ENCODE assay signal across 17 mouse cellular contexts in genomic region chr9:70869169-70869873, GRCm38 (mm10).
A peak's percentile ranks its signal among the peaks of the same experiment; 100 is the strongest.
DNase-seq lines count a peak whose midpoint lies in the region; ATAC-seq and TF ChIP-seq lines count a peak whose summit lies in the region.
"Had no signal": no experiment of that assay in that cellular context is flagged by ENCODE, and none has a peak within 500 bp of the region (broad histone marks: within the 10 kb centered on the region; RNA-seq: fewer than 3 reads in every experiment).

No protein-coding gene starts in this region.

- ATAC-seq in lung, embryonic 14.5 days (ENCODE audit: insufficient read depth), result no peak
- peak; percentile 39; the same call in 1 of the 2 replicates for ATAC-seq in stomach, embryonic 15.5 days (ENCODE audit: insufficient read depth, low FRiP score, low read depth)
- ATAC-seq: midbrain, embryonic 15.5 days had no signal

- H3K27me3 ChIP-seq in lung, embryonic 14.5 days (ENCODE audit: insufficient read depth, low read length), result no peaks in the 10 kb centered on the region
- H3K27me3 ChIP-seq in stomach, embryonic 15.5 days (replicated peaks), result no peaks in the 10 kb centered on the region
- H3K27me3 ChIP-seq: embryonic facial prominence, embryonic 15.5 days; heart, embryonic 15.5 days; hindbrain, embryonic 12.5 days; limb, embryonic 15.5 days; midbrain, embryonic 15.5 days had no signal

- 71% methylated on average over 5 of the region's 5 CpGs for WGBS in lung, embryonic 14.5 days
- 72% methylated on average over 5 of the region's 5 CpGs for WGBS in stomach, embryonic 15.5 days

- peak; percentile 14 for DNase-seq in heart, postnatal 4 days
- no peak for DNase-seq in heart, postnatal 25 days (ENCODE audit: low spot score)
- DNase-seq in lung, embryonic 14.5 days, result peak; percentile 39
- DNase-seq in lung, adult 18-20 months, result no peak
- DNase-seq in adrenal gland, postnatal 36 days, result no peak
- DNase-seq: cerebellum, adult 11 months; gastrocnemius, postnatal 10 days; layer of hippocampus, postnatal 36 days; thymus, postnatal 14 days had no signal

- no peaks in the 10 kb centered on the region for H3K36me3 ChIP-seq in lung, embryonic 14.5 days (ENCODE audit: insufficient read depth)
- no peaks in the 10 kb centered on the region for H3K36me3 ChIP-seq in stomach, embryonic 15.5 days
- H3K36me3 ChIP-seq: embryonic facial prominence, embryonic 15.5 days; heart, embryonic 15.5 days; hindbrain, embryonic 12.5 days; limb, embryonic 15.5 days; midbrain, embryonic 15.5 days had no signal

- H3K9me3 ChIP-seq in lung, embryonic 14.5 days (ENCODE audit: low read depth, low read length), result no peaks in the 10 kb centered on the region
- H3K9me3 ChIP-seq in stomach, embryonic 15.5 days, result no peaks in the 10 kb centered on the region
- H3K9me3 ChIP-seq: embryonic facial prominence, embryonic 15.5 days; heart, embryonic 15.5 days; hindbrain, embryonic 12.5 days; limb, embryonic 15.5 days; midbrain, embryonic 15.5 days had no signal

- no peaks in the 10 kb centered on the region for H3K4me1 ChIP-seq in lung, embryonic 14.5 days (ENCODE audit: insufficient read depth)
- peaks cover 10% of the 10 kb centered on the region for H3K4me1 ChIP-seq in brown adipose tissue, adult 24 weeks (ENCODE audit: control insufficient read depth, insufficient read depth, insufficient read length, low read length)
- H3K4me1 ChIP-seq in stomach, embryonic 15.5 days, result 0 out of 2 replicates have a peak, but pooled peaks cover 1% of the 10 kb centered on the region
- H3K4me1 ChIP-seq: embryonic facial prominence, embryonic 15.5 days; heart, embryonic 15.5 days; hindbrain, embryonic 12.5 days; limb, embryonic 15.5 days; midbrain, embryonic 15.5 days had no signal

- no peak overlapping the region for H3K4me3 ChIP-seq in lung, embryonic 14.5 days (ENCODE audit: low read depth, low read length)
- no peak overlapping the region for H3K4me3 ChIP-seq in brown adipose tissue, adult 24 weeks (ENCODE audit: insufficient read depth, low read depth, low read length)
- no peak overlapping the region for H3K4me3 ChIP-seq in stomach, embryonic 15.5 days (replicated peaks)
- H3K4me3 ChIP-seq: embryonic facial prominence, embryonic 15.5 days; heart, embryonic 15.5 days; hindbrain, embryonic 12.5 days; limb, embryonic 15.5 days; midbrain, embryonic 15.5 days had no signal

- no peak overlapping the region for H3K27ac ChIP-seq in lung, embryonic 14.5 days (ENCODE audit: low read depth)
- peak overlapping the region; percentile 63 for H3K27ac ChIP-seq in brown adipose tissue, adult 24 weeks (replicated peaks; ENCODE audit: low read depth, low read length)
- no peak overlapping the region for H3K27ac ChIP-seq in stomach, embryonic 15.5 days
- H3K27ac ChIP-seq: embryonic facial prominence, embryonic 15.5 days; heart, embryonic 15.5 days; hindbrain, embryonic 12.5 days; kidney, postnatal 0 days; limb, embryonic 15.5 days; midbrain, embryonic 15.5 days had no signal

- no peak for TF ChIP-seq CTCF in lung, embryonic 14.5 days (IDR thresholded peaks at IDR 0.05; ENCODE audit: low read depth)

- H3K4me2 ChIP-seq in lung, embryonic 14.5 days, result no peak overlapping the region
- H3K4me2 ChIP-seq in stomach, embryonic 15.5 days, result no peak overlapping the region
- H3K4me2 ChIP-seq: embryonic facial prominence, embryonic 15.5 days; heart, embryonic 15.5 days; hindbrain, embryonic 12.5 days; limb, embryonic 15.5 days; midbrain, embryonic 15.5 days had no signal

- H3K9ac ChIP-seq in lung, embryonic 14.5 days, result no peak overlapping the region
- no peak overlapping the region for H3K9ac ChIP-seq in stomach, embryonic 15.5 days
- H3K9ac ChIP-seq: embryonic facial prominence, embryonic 15.5 days; heart, embryonic 15.5 days; hindbrain, embryonic 12.5 days; limb, embryonic 15.5 days; midbrain, embryonic 15.5 days had no signal

- intact Hi-C loops in heart, postnatal 25 days (cut with DNase I), result no loop called here

Comparison
In these comparisons a context has a peak if more than half of its experiments do, and no peak if none do; other contexts are left out.
1. DNase-seq: peak in heart, postnatal 4 days (single experiment) and lung, embryonic 14.5 days (single experiment); none in heart, postnatal 25 days (single experiment), lung, adult 18-20 months (0 of 2) and adrenal gland, postnatal 36 days (0 of 2).